Mouse (Mus musculus) kidney, embryonic 16.5 days (tissue): ENCODE measurements around the gene Adcy9. TPM values are rescaled to one million over a fixed set of nuclear protein-coding genes. Genes with fewer than 3 reads are reported as not detected.

Experiments used
- ATAC-seq: fragments of 200-750 bp; cut with Nextera tagmentation; 2 replicates; pipeline ENCODE4 v1.8.0; 2017; ENCODE audit warnings: moderate TSS enrichment; ENCODE audit not compliant: low FRiP score, low TSS enrichment
- H3K27ac ChIP-seq: fragments of 300-500 bp; sonication (generic); 2 replicates; pipeline ENCODE4 v1.5.1; 2014; ENCODE audit warnings: low read length
- H3K27me3 ChIP-seq: fragments of 300-500 bp; sonication (generic); 2 replicates; pipeline ENCODE4 v1.6.1; 2014; ENCODE audit warnings: low read length, control low read depth, mixed read lengths; ENCODE audit not compliant: insufficient read depth
- H3K36me3 ChIP-seq: fragments of 300-500 bp; sonication (generic); 2 replicates; pipeline ENCODE4 v1.6.1; 2014; ENCODE audit warnings: low read length, control low read depth, mixed read lengths; ENCODE audit not compliant: insufficient read depth
- H3K4me1 ChIP-seq: fragments of 300-500 bp; sonication (generic); 2 replicates; pipeline ENCODE4 v1.6.1; 2014; ENCODE audit warnings: low read length, control low read depth, mixed read lengths; ENCODE audit not compliant: insufficient read depth
- H3K4me2 ChIP-seq: fragments of 300-500 bp; sonication (generic); replicated peaks from 2 replicates; pipeline ENCODE4 v1.6.1; 2014; ENCODE audit warnings: low read depth, low read length
- H3K4me3 ChIP-seq: fragments of 300-500 bp; sonication (generic); 2 replicates; pipeline ENCODE4 v1.5.1; 2014; ENCODE audit warnings: mild to moderate bottlenecking, low read length
- H3K9ac ChIP-seq: fragments of 300-500 bp; sonication (generic); replicated peaks from 2 replicates; pipeline ENCODE4 v1.6.1; 2014; ENCODE audit warnings: low read length
- H3K9me3 ChIP-seq: fragments of 300-500 bp; sonication (generic); 2 replicates; pipeline ENCODE4 v1.6.1; 2016; ENCODE audit warnings: low read length, control low read depth
- WGBS: fragments of 180-500 bp; shearing (Covaris S2); extraction: QIAGEN DNeasy Blood & Tissue Kit; methylation state at CpG from one replicate; pipeline ENCODE4 v1.1.7; 2014; 5-methylcytosine and 5-hydroxymethylcytosine counted together
- polyA plus RNA-seq: library from polyadenylated mRNA; unstranded; fragments of >200 nt; fragmentation: Nextera tagmentation; extraction: Ambion mirVana; gene quantifications from 2 replicates; pipeline ENCODE4 v1.2.1, GENCODE M21; 2015

Gene Adcy9
- polyA plus RNA-seq, 1 experiment from 2014 or later, result 1.1 TPM

- Histone ChIP-seq H3K36me3 (no peaks in the 10 kb centered on the region), H3K9ac (no peak overlapping the region), H3K9me3 (no peaks in the 10 kb centered on the region), H3K27ac (no peak overlapping the region), H3K4me1 (peaks cover 13% of the 10 kb centered on the region; the same call in 1 of the 2 replicates), H3K4me3 (no peak overlapping the region), H3K27me3 (no peaks in the 10 kb centered on the region), H3K4me2 (no peak overlapping the region)
- ATAC-seq, result no peak
- WGBS, result 77% methylated on average over 2 of the region's 2 CpGs
Measured at GRCm38 (mm10) chr16:4407536-4407935, 12.8 kb downstream of the Adcy9 start.

GRCm38 (mm10) chr16:4406706-4407105, 13.6 kb downstream of the Adcy9 start:
- Histone ChIP-seq H3K9me3 (no peaks in the 10 kb centered on the region), H3K36me3 (no peaks in the 10 kb centered on the region), H3K4me1 (peaks cover 13% of the 10 kb centered on the region; the same call in 1 of the 2 replicates), H3K27me3 (no peaks in the 10 kb centered on the region), H3K9ac (no peak overlapping the region), H3K4me3 (no peak overlapping the region), H3K4me2 (no peak overlapping the region), H3K27ac (no peak overlapping the region)
- ATAC-seq, result no peak
- 63% methylated on average over 4 of the region's 4 CpGs for WGBS

DNA sequence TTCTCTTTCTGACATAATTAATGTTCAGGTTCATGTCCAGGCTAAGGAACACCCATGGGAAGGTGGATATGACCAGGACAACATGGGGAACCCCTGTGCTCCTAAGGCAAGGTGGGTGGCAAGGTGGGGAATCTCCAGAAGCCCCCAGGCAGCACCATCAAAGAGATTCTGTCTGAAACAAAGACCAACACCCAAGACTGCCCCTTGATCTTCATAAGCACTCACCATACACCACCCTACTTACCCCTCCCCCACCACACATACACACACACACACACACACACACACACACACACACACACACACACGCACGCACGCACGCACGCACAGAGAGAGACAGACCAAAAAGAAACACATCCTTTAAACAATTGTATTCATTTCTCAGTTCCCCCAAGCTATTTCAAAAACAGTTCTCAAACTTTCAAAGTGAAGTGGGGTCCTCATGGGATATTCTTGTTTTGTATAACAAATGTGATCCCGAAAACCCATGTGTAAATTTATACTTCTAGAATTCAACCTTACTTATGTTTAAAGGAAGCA, 14.2 kb downstream of the Adcy9 start:
- 89% methylated on average over 6 of the region's 6 CpGs for WGBS
- no peak for ATAC-seq
- H3K27me3 ChIP-seq, result no peaks in the 10 kb centered on the region

GRCm38 (mm10) chr16:4404933-4405761, 15.2 kb downstream of the Adcy9 start:
- no peak overlapping the region for H3K4me3 ChIP-seq
- H3K9ac ChIP-seq, result no peak overlapping the region
- H3K9me3 ChIP-seq, result no peaks in the 10 kb centered on the region
- no peaks in the 10 kb centered on the region for H3K36me3 ChIP-seq
- no peak for ATAC-seq
- no peaks in the 10 kb centered on the region for H3K27me3 ChIP-seq
- H3K4me2 ChIP-seq, result no peak overlapping the region
- 40% methylated on average over 8 of the region's 8 CpGs for WGBS
- H3K27ac ChIP-seq, result no peak overlapping the region
- peaks cover 13% of the 10 kb centered on the region; the same call in 1 of the 2 replicates for H3K4me1 ChIP-seq

More for the DNA sequence above, 14.2 kb downstream of the Adcy9 start:
- Histone ChIP-seq H3K36me3 (no peaks in the 10 kb centered on the region), H3K4me2 (no peak overlapping the region), H3K27ac (no peak overlapping the region), H3K4me3 (no peak overlapping the region), H3K4me1 (peaks cover 13% of the 10 kb centered on the region; the same call in 1 of the 2 replicates), H3K9ac (no peak overlapping the region), H3K9me3 (no peaks in the 10 kb centered on the region)

GRCm38 (mm10) chr16:4401109-4401508, 19.2 kb downstream of the Adcy9 start:
- H3K4me2 ChIP-seq, result no peak overlapping the region
- H3K4me1 ChIP-seq, result peaks cover 10% of the 10 kb centered on the region; the same call in 1 of the 2 replicates
- H3K4me3 ChIP-seq, result no peak overlapping the region
- H3K27me3 ChIP-seq, result no peaks in the 10 kb centered on the region
- H3K36me3 ChIP-seq, result no peaks in the 10 kb centered on the region
- H3K9ac ChIP-seq, result no peak overlapping the region
- no peaks in the 10 kb centered on the region for H3K9me3 ChIP-seq
- H3K27ac ChIP-seq, result no peak overlapping the region
- WGBS, result 52% methylated on average over 1 of the region's 1 CpGs
- no peak for ATAC-seq

DNA sequence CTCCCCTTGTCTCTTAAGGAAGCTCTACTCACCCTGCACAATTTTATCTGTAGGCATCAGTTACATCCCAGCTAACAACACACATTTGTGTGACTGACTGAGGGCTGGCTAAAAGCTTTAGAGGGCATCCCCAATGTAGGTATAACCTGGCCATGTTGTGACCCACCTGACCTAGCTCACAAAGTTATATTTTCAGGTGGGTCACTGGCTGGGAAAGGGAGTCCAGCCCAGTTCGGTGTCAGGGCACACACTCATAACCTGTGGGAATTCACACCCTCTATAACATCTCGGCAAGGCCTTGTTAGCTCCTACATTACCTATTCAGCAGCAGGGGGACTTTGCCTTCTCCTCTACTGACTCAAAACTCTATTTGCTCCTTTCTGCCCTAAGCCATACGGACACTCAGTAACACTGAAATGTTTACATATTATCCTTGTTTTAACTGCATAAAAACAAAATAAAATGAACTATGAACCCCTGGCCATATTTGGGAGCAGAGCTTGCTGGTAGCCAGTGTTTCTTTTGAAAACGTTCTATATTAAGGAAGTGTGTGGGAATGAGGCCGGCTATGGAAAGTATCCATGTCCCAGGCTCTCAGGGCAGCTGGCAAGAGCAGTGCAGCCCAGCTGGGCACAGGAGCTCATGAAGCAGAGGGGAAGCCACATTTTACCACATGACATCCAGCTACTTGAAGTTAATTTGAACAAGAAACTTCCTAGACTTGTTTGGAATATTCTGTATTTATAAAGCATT, 20.7 kb downstream of the Adcy9 start:
- no peak overlapping the region for H3K27ac ChIP-seq
- no peaks in the 10 kb centered on the region for H3K9me3 ChIP-seq

DNA sequence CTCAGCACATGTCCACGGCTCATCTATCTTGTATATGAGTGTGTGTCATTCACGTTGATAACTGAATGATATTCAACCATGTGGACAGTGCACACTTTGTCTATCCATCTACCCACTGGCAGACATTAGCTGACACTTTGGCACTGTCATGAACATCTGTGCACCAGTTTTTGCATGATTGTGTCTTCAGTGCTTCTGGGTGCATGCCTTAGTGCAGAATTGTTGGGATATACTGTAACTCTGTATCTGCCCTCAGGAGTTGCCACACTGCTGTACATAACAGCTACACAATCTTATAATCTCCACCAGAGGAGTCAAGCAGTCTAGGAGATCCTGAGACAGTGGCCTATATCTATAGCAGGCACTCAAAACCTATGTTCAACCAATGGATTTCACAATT, 21.5 kb downstream of the Adcy9 start:
- no peak for ATAC-seq
- H3K4me3 ChIP-seq, result no peak overlapping the region
- no peak overlapping the region for H3K4me2 ChIP-seq
- no peaks in the 10 kb centered on the region for H3K9me3 ChIP-seq
- H3K27ac ChIP-seq, result no peak overlapping the region
- H3K9ac ChIP-seq, result no peak overlapping the region
- H3K4me1 ChIP-seq, result no peaks in the 10 kb centered on the region
- no peaks in the 10 kb centered on the region for H3K36me3 ChIP-seq
- no peaks in the 10 kb centered on the region for H3K27me3 ChIP-seq
- WGBS, result 83% methylated on average over 2 of the region's 2 CpGs

More for the DNA sequence above, 20.7 kb downstream of the Adcy9 start:
- Histone ChIP-seq H3K36me3 (no peaks in the 10 kb centered on the region), H3K4me3 (no peak overlapping the region), H3K4me2 (no peak overlapping the region), H3K27me3 (no peaks in the 10 kb centered on the region), H3K9ac (no peak overlapping the region), H3K4me1 (0 out of 2 replicates have a peak, but pooled peaks cover under 1% of the 10 kb centered on the region)
- 55% methylated on average over 5 of the region's 5 CpGs for WGBS
- ATAC-seq, result no peak

DNA sequence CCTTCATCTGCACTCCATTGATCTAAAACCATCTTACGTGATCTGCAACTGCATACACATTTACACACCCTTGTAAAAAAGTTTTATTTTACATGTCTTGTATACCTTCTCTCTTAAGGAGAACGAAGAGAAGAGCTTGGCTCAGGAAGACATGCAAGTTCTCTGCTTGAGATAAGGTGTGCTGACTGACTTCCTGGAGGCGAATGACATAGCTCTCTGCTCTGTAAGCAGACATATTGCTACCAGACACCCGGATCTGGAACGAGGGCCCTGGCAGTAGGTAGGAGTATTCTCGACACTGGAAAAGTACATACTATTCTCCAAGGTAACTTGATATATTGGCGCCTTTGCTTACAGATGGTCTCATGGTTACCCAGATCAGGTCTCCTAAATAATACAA, 22.7 kb downstream of the Adcy9 start:
- Histone ChIP-seq H3K9me3 (no peaks in the 10 kb centered on the region), H3K27ac (no peak overlapping the region), H3K36me3 (no peaks in the 10 kb centered on the region), H3K4me2 (no peak overlapping the region), H3K27me3 (no peaks in the 10 kb centered on the region), H3K9ac (no peak overlapping the region), H3K4me1 (no peaks in the 10 kb centered on the region), H3K4me3 (no peak overlapping the region)
- WGBS, result 75% methylated on average over 7 of the region's 7 CpGs
- no peak for ATAC-seq

- Histone ChIP-seq H3K4me2 (no peak overlapping the region), H3K4me3 (no peak overlapping the region), H3K36me3 (no peaks in the 10 kb centered on the region), H3K4me1 (no peaks in the 10 kb centered on the region), H3K27me3 (no peaks in the 10 kb centered on the region), H3K9ac (no peak overlapping the region), H3K9me3 (no peaks in the 10 kb centered on the region), H3K27ac (no peak overlapping the region)
- ATAC-seq, result no peak
- 68% methylated on average over 10 of the region's 10 CpGs for WGBS
Measured at GRCm38 (mm10) chr16:4395687-4396341, 24.5 kb downstream of the Adcy9 start.
